Mouse (Mus musculus): Measurements from ENCODE around the gene Slc43a2.

- TF ChIP-seq MAX (IDR thresholded peaks at IDR 0.05; ENCODE audit: low read depth), result no peak
- TF ChIP-seq TCF3 (IDR thresholded peaks at IDR 0.05; ENCODE audit: insufficient read length, low read depth), result no peak
- TF ChIP-seq MYOD1 (IDR thresholded peaks at IDR 0.05; ENCODE audit: control insufficient read depth in 1 of 3, insufficient read length in 2 of 3, low read depth in 2 of 3), result no peak
Measured at GRCm38 (mm10) chr11:75583521-75583920, 52.0 kb downstream of the Slc43a2 start.
